Mouse (Mus musculus) embryonic stem cell, embryonic (primary cell): Measurements from ENCODE around the gene Nf2.

Source experiments
- CTCF ChIA-PET, 4 experiments: fragments of 300-600 bp in 2 of 4; fragments of 350-600 bp in 2 of 4; sonication (Branson Sonifier 250); formaldehyde crosslinking; loops; one replicate each; lab custom pipeline; 2022; ENCODE audit warnings: inconsistent platforms in 2 of 4; lab: Charles Lee
- POLR2A ChIA-PET, 4 experiments: fragments of 300-600 bp in 2 of 4; fragments of 350-600 bp in 2 of 4; sonication (Branson Sonifier 250); formaldehyde crosslinking; loops; one replicate each; lab custom pipeline; 2022; ENCODE audit warnings: antibody characterized with exemption in 4 of 4, inconsistent platforms in 1 of 4; lab: Charles Lee

The Nf2 gene

GRCm38 (mm10) chr11:4720900-4721580 lies 128.3 kb downstream of the Nf2 start:
- POLR2A ChIA-PET, result interaction anchor here in 3 of 4 experiments (0.5 to 2.3 kb wide), 19 partner anchors 8 to 221 kb away, joined by 3 to 11 read pairs (median 4); partner anchors contain the start of genes Ascc2 (in 1 of the 3), Uqcr10 (in 1 of the 3) and Zmat5 (in 1 of the 3)
- CTCF ChIA-PET, result interaction anchor here in 1 of 4 experiments (1.0 to 2.1 kb wide), 2 partner anchors 21 to 101 kb away, joined by 3 to 9 read pairs; no protein-coding TSS in a partner anchor

GRCm38 (mm10) chr11:4720393-4720792 lies 128.9 kb downstream of the Nf2 start:
- CTCF ChIA-PET, result interaction anchor here in 2 of 4 experiments (0.5 to 2.1 kb wide), 4 partner anchors 21 to 179 kb away, joined by 3 to 9 read pairs (median 6); no protein-coding TSS in a partner anchor
- POLR2A ChIA-PET, result interaction anchor here in 3 of 4 experiments (0.5 to 2.3 kb wide), 24 partner anchors 9 to 430 kb away, joined by 3 to 11 read pairs (median 4); partner anchors contain the start of genes Ascc2 (in 1 of the 3), Uqcr10 (in 1 of the 3) and Zmat5 (in 1 of the 3)

GRCm38 (mm10) chr11:4719961-4720360 lies 129.4 kb downstream of the Nf2 start:
- POLR2A ChIA-PET, result interaction anchor here in 3 of 4 experiments (0.5 to 2.3 kb wide), 22 partner anchors 9 to 431 kb away, joined by 3 to 11 read pairs (median 4); partner anchors contain the start of genes Uqcr10 (in 1 of the 3) and Zmat5 (in 1 of the 3)
- CTCF ChIA-PET, result interaction anchor here in 2 of 4 experiments (0.5 to 2.1 kb wide), 4 partner anchors 50 to 179 kb away, joined by 3 to 9 read pairs (median 6); no protein-coding TSS in a partner anchor

GRCm38 (mm10) chr11:4718548-4718947 lies 130.8 kb downstream of the Nf2 start:
- ChIA-PET CTCF (interaction anchor here in 1 of 4 experiments (0.7 to 0.9 kb wide), 2 partner anchors 119 to 330 kb away, joined by 3 read pairs; no protein-coding TSS in a partner anchor), POLR2A (interaction anchor here in 3 of 4 experiments (0.6 to 2.9 kb wide), 10 partner anchors 10 to 538 kb away, joined by 3 to 16 read pairs (median 4); partner anchors contain the start of genes Uqcr10 (in 2 of the 3) and Zmat5 (in 2 of the 3))

- CTCF ChIA-PET, result interaction anchor here in 2 of 4 experiments (0.6 kb wide), 2 partner anchors 19 to 1142 kb away, joined by 3 read pairs; no protein-coding TSS in a partner anchor
- POLR2A ChIA-PET, result interaction anchor here (0.6 to 2.9 kb wide), 13 partner anchors 8 to 769 kb away, joined by 3 to 16 read pairs (median 3); partner anchors contain the start of genes Uqcr10 (in 2 of the 4), Zmat5 (in 2 of the 4) and Mtmr3 (in 1 of the 4)
Observed at GRCm38 (mm10) chr11:4716530-4717236, 132.7 kb downstream of the Nf2 start.
